Mouse (Mus musculus): ENCODE measurements around the gene Otud3. TPM values are rescaled to one million over a fixed set of nuclear protein-coding genes. Genes with fewer than 3 reads are reported as not detected.
"Not testable (repeated sequence)": the region's sequence is repeated elsewhere in the genome, so short reads cannot be mapped to it uniquely, and the experiment has no call there.

Gene Otud3
- total RNA-seq (2021): 10 to 100 TPM in 1 of 2 experiments, 1 to 10 TPM in 1; 9.6 to 11.5 TPM
- long read RNA-seq, experiment 1, transcript Otud3-201 (8 exons, 1,668 nt): major isoform, 7 of 7 reads
- long read RNA-seq, experiment 1, partial matches to known transcripts: 0 of 7 reads
- long read RNA-seq, experiment 1, other reads (novel, unspliced or antisense): 0 of 7 reads
- long read RNA-seq, experiment 2, partial matches to known transcripts: 1 of 3 reads
- long read RNA-seq, experiment 2, other reads (novel, unspliced or antisense): 0 of 3 reads

DNA sequence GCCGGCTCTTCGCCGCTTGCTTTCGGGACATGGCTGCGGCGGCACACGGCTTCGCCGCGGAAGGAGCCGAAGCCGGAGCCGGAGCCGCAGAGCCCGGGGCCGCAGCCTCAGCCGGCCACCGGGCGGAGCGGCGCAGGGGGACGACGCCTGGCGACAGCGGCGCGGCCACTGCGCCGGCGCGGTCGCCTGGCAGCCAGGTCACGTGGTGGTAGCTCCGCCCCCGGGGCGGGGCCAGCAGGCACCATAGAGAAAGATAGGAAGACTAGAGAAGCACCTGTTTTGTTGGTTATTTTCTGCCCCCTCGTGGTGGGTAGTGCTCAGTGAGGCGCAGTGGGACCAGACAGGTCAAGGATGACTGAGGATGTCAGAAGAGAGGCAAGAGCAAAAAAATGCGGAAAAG is at the start of gene Otud3:
Otud3 (minus strand) TSS at position 149 of the 400 bp plus-strand sequence.
- DNase-seq: peak; percentile 96 to 98

DNA sequence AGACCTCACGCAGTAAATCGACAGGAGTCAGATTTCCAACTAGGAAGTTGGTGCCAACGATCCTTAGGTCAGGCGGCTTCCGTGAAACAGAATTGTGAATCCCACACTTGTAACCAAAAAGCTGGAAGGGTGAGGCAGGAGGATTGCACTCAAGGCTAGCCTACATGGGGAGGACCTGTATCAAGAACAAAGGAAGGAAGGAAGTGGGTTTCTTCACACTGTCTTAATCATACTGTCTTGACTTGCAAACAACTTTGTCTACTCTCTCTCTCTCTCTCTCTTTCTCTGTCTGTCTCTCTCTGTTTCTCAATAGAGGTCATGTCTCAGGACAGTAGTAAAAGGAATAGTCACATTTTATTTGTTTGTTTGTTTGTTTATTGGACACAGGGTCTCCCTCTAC is 49.0 kb upstream of the Otud3 start:
- DNase-seq: no peak

DNA sequence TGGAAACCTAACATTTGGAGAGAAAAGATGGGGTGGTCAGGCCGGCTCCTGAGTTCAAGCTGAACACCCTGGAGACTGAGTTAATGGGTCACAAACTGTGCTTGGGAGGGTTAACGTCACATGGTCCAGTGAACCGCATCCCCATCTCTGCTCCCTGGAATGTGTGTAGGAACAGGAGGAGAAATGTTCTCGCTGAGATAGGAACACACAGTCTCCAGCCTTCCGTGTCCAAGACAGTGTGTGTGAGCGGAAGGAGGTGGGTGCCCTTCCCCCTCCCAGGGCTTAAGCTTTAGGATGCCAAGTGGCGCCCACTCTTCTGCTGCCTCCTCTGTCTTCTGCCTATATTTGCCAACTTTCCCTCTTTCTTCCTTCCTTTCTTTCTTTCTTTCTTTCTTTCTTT is 46.2 kb upstream of the Otud3 start:
- DNase-seq: no peak

DNA sequence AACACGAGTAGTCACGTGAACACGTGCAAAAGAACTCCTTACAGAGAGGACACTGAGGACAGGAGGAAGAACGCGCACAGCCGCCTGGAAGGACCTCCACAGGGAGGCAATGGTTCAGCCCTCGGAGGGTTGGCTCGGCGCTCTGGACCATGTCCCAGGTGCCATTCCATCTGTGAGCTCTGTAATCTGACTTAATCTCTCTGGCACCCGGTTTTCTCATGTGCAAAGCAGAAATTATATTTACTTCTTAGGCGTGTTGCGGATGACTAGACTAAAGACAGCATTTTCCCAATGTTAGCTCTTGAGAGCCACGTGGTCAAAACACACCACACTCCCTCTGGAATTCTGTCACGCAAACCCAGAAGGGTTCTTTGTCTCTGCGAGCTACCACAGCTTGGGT is 45.4 kb upstream of the Otud3 start:
- DNase-seq: no peak

DNA sequence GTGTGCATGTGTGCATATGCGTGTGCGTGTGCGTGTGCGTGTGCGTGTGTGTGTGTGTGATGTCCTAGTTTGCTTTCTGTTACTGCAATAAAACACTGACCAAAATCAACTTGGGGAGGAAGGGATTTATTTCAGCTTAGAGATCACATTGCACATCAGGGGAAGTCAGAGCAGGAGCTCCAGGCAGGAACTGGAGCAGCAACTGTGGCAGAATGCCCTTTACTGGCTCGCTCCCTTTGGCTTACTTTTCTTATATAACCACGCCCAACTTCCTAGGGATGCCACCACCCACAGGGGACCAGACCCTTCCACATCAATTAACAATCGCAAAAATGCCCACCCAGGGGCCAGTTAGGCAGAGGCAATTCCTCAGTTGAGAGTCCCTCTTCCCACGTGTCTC is 44.9 kb upstream of the Otud3 start:
- DNase-seq: no peak

DNA sequence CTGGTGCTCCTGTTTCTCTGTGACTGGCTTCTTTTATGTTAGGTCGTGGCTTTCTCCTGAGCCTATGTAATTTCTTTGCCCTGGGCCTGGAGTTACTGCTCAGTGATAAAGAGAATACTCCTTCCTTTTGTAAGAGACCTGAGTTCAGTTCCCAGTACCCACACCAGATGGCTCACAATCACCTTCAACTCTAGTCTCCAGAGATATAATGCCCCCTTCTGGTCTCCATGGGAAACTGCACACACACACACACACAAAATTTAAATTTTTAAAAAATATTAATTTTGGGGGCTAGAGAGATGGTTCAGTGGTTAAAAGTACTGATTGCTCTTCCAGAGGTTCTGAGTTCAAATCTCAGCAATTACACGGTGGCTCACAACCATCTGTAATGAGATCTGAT is 34.5 kb upstream of the Otud3 start:
- no peak for DNase-seq

GRCm38 (mm10) chr4:138943730-138944129 is 30.0 kb upstream of the Otud3 start:
- peak; percentile 89 to 90 for DNase-seq

- DNase-seq: peak in 1 of 2 experiments; percentile 7
These were observed 28.2 kb upstream of the Otud3 start for GRCm38 (mm10) chr4:138941966-138942365.

DNA sequence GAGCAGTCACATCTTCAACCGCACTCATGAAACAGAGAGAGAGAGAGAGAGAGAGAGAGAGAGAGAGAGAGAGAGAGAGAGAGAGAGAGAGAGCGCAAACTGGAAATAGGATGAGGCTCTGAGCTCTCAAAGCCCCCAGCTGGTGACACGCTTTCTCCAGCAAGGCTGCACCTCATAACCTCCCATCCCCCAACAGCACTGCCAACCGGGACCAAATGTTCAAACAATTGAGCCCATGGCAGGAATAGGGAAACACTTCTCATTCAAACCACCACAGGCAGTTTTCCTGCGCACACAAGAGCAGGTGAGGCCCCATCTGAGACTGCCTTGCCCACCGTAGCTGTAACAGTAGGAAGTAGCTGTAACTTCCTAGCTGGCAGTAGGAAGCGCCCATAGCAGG is 27.7 kb upstream of the Otud3 start:
- no peak for DNase-seq

- peak in 1 of 2 experiments; percentile 12 for DNase-seq
These were observed 25.7 kb upstream of the Otud3 start for GRCm38 (mm10) chr4:138939481-138939880.

GRCm38 (mm10) chr4:138938495-138939269 is 24.9 kb upstream of the Otud3 start:
- DNase-seq: no peak

DNA sequence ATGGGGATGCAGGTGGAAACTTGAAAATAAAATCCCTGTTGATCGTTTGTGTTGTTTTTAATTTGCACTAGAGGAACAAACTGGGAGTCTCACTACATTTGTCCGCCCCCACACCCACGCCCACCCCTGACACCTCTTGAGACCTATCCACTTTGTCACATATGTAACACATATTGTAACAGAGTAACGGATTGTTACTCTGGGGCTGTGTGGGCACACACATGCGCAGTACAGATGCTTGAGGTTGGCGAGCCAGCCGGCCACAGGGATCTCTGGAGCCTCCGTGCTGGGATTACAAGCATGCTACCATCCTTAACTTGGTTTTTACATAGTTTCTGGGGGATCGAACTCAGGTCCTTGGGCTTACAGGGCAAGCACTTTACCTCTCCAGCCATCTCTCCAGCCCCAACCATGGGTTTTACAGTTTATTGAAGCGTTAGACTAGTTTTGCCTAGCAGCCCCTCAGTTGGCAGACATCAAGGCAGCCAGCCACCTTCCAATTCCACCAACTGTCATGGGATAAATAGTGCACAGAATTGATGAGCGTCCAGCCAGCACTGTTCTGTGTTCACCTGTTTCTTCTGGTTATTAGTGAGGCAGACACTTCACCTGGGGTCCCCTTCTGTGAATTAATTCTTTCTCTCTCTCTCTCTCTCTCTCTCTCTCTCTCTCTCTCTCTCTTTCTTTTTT is 20.9 kb upstream of the Otud3 start:
- DNase-seq: no peak

- no peak for DNase-seq
These were observed 20.1 kb upstream of the Otud3 start for GRCm38 (mm10) chr4:138933862-138934261.

- DNase-seq: no peak
These were observed 11.8 kb upstream of the Otud3 start for GRCm38 (mm10) chr4:138925561-138925960.

DNA sequence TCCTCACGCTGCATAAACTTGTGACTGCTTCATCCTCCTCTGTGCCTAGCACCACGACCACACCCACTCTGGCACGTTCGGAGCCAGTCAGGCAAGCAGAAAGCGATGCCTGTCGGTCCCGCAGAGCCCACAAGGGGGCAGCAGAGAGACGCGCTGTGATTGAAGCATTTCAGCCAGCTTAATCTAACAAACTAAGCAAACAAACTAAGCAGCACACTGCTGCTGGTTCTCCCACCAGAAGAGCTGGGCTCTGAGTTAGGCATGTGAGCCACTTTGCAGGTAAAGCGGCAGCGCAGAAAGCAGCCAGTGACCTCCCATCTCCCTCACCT is 8.3 kb upstream of the Otud3 start:
- peak; percentile 94 to 99 for DNase-seq

DNA sequence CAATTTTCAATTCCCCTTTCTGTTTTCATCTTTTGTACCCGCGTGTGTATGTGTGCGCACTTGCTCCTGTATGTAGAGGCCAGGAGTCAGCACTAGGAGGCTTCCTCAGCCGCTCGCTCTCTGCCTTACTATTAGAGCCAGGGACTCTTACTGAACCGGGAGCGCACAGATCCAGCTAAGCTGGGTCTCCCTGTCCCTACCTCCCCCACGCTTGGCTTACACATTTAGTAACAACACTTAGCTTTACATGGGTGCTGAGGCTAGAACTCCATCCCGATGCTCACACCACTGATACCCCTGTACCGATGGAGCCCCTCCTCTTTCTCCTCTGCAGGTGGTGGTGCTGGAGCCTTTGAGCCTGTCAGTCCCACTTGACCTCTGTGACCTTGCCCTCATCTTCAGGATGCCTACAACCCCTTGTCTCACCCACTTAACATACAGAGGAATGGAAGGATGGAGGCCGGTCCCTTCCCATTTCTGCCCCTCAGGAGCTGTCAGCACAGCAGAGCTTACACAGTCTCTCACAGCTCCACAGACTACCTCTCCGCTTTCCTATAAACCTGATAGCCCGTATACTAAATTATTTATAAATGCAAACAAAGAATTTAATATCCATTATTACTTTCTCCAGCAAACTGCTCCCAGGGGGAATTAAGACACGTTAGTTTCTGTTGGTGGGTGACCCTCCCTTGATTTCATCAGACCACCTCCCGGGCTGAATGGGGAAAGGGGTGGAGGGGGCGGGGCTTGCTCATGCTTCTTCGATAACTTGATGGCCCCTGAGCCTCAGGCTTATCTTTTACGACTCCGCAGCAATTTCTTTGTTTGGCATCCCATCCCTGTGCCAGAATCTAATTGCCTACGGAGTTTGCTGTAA is 7.7 kb upstream of the Otud3 start:
- DNase-seq: no peak

- DNase-seq: no peak
These were observed 3.5 kb upstream of the Otud3 start for GRCm38 (mm10) chr4:138917282-138917681.

DNA sequence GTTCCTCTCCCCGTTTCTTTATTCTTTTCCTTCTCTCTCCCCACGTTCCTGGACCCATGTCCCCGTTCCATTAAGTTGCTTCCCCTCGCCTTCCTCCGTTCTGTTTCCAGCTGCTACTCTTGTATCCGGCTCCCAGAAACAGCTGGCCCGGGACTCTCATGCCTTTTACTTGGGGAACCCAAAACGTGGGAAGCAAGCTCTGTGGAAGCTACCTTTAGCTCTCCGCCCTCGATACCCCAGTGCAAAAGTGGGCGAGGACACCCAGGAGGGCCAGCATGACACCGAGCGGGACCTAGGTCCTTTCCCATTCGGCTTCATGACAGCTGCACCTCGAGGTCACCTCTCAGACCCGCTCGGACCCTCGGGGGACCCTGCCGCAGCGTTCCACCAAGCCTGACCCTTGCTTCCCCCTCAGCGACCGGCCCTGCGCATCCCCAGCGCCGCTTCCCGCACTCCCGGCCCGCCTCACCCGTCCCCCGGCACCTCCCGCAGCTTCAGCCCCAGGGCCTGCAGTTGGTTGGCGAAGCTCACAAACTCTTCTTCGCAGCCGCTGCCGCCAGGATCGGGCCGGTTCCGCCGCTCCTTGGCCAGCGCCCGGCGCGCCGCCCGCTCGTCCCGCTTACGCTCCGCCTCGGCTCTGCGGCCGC is 481 bp downstream of the Otud3 start:
- no peak for DNase-seq

DNA sequence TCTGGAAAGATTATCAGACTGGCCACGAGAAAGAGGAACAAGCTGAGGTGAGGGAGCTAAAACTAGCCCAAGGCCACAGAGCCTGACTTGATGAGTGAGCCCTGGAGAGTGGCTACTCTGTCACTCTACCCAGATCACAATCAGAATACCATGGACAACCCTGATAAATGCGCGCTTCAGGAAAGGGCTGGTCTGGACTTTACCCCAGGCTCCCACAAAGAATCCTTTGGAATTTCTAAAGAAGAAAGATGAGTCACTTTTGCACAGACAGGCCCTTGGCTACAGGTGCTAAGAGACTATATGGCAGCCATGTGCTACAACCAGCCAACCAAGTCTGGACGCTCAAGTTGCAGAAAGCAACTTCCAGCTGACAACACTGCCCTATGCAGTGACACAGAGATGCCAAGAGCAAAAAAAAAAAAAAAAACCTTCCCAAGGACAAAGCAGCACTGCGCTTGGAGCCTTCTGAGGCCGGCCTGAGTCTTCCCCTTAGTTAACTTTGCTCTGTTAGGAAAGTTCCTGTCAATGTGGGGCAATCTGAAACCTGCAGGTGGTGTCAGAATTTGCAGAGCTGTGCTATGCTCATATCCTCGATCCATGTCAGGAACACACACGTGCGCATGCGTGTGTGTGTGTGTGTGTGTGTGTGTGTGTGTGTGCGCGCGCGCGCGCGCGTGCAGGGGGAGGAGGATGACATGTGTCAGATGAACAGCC is 8.0 kb downstream of the Otud3 start:
- no peak for DNase-seq

- DNase-seq: no peak
These were observed 14.4 kb downstream of the Otud3 start for GRCm38 (mm10) chr4:138899361-138899760.

DNA sequence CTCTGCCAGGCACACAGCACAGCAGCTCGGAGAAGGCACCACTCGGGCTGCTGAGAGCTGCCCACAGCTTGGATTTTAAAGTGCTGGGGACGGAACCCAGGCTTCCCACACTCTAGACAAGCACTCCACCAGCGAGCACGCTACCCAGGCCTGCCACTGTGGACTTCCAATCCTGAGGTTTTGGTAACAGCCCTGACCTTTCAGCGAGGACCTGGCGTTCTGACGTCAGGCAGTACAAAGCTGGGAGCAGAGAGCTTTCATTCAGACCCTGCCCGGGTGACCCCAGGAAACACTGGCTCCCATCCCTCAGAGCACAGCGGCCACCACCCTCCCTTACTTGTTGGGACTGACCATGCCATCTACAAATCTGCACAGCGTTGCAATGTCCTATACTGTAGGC is 20.0 kb downstream of the Otud3 start:
- not testable (repeated sequence) for DNase-seq
